Mouse (Mus musculus): Measurements from ENCODE around the gene Sept6. TPM values are rescaled to one million over a fixed set of nuclear protein-coding genes. Genes with fewer than 3 reads are reported as not detected.

Sept6 gene
- 116 TPM for polyA plus RNA-seq (2017; shearing (Covaris generic))

DNA sequence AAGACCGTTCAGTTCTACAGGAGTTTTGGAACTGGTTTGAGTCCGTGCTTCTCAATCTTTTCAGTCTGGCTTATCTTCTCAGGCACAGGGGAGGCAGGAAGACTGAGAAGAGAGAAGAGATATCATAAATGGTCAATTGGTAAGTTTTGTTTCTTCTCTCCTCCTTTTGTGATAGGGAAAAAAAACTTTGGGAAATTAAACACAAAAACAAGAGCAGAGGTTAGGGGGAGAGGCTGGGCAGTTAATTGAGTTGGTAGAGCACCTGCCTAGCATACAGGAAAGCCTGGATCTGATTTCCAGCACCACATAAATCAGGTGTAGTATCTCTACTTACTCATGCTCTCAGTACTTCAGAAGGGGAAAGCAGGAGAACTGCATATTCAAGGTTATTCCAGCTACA is at the start of gene Sept6:
Sept6 (minus strand) TSS at position 101 of the 400 bp plus-strand sequence.

DNA sequence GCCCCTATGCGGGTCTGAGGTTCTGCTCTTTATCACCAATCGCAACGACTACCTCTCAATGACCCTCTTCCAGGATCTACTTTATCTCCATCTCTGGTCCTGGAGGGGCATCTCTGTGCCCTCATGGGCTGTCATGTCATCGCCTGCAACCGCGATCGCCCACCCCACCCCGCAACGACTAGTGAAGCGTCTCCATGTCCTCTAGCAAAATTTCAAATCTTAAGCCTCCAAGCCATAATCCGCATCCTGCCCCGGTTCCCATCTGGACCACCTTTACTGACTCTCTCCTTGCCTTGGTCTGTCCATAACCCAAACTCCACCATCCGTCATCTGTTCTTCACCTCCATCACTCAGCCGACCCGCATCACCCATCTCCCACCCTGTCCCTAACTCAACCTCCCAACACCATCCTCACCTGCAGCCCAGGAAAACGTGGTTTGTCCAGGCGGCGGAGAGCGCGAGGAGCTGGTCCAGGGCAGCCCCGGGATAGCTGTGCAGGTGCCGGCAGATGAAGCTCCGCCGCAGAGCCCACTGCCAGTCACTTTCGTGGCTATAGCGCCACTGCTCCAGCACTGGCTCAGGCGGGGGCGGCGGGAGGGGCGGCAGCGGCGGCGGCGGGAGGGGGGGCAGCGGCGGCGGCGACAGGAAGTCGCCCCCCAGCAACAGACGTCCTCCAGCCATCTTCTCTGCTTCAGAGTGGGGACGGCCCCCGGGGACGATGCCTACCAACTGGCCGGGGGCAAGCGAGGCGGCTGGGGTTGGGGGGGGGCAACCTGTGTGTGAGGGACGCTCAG is 89.1 kb downstream of the Sept6 start, which contains the start of gene Nkrf:
Nkrf (minus strand) TSS at position 579 of the 794 bp plus-strand sequence.

DNA sequence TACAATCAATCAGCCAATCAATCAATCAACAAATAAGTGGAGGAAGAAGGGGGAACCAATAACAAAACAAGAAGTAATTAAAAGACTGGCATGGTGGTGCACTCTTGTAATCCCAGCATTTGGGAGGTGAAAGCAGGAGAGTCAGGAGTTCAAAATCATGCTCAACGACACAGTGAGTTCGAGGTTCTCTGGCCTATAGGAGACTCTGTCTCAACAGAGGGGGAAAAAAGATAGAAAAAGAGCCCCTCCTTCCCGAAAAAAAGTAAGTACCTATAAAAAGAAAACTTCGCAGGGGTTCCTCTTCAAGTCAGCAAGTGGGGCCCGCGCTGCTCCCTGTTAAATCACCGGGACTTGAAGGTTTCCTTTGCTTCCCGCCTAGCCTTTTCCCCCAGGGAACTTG is 117.8 kb downstream of the Sept6 start, which contains the start of the genes Ube2a and C330007P06Rik:
Ube2a (plus strand) TSS at position 136 of the 400 bp plus-strand sequence.
C330007P06Rik (minus strand) TSS at position 347 of the 400 bp plus-strand sequence.

Other genes starting within 250 kb of the Sept6 start
- gene Slc25a43, start 248.1 kb downstream of the Sept6 start, polyA plus RNA-seq (2017; shearing (Covaris generic)): 0.69 TPM
- 566 TPM for gene Slc25a5, start 196.1 kb downstream of the Sept6 start, polyA plus RNA-seq (2017; shearing (Covaris generic))
- gene Ube2a, start 117.9 kb downstream of the Sept6 start, polyA plus RNA-seq (2017; shearing (Covaris generic)): 137 TPM
- gene C330007P06Rik, start 117.7 kb downstream of the Sept6 start, polyA plus RNA-seq (2017; shearing (Covaris generic)): 29.3 TPM
- 1.4 TPM for gene Nkrf, start 88.9 kb downstream of the Sept6 start, polyA plus RNA-seq (2017; shearing (Covaris generic))
- gene Sowahd, start 57.1 kb upstream of the Sept6 start, polyA plus RNA-seq (2017; shearing (Covaris generic)): not detected
- gene Rpl39, start 93.6 kb upstream of the Sept6 start, polyA plus RNA-seq (2017; shearing (Covaris generic)): 409 TPM
- gene Upf3b, start 118.5 kb upstream of the Sept6 start, polyA plus RNA-seq (2017; shearing (Covaris generic)): 9.1 TPM
- gene Nkap, start 135.0 kb upstream of the Sept6 start, polyA plus RNA-seq (2017; shearing (Covaris generic)): 13.2 TPM
- gene Akap14, start 177.0 kb upstream of the Sept6 start, polyA plus RNA-seq (2017; shearing (Covaris generic)): not detected
- gene Ndufa1, start 199.4 kb upstream of the Sept6 start, polyA plus RNA-seq (2017; shearing (Covaris generic)): 177 TPM
- 2.8 TPM for gene Rnf113a1, start 199.5 kb upstream of the Sept6 start, polyA plus RNA-seq (2017; shearing (Covaris generic))
- gene Gm9, start 219.2 kb upstream of the Sept6 start, polyA plus RNA-seq (2017; shearing (Covaris generic)): not detected
- not detected for gene Rhox1, start 230.5 kb upstream of the Sept6 start, polyA plus RNA-seq (2017; shearing (Covaris generic))